Mouse (Mus musculus): Measurements from ENCODE around the gene Gsx2. TPM values are rescaled to one million over a fixed set of nuclear protein-coding genes. Genes with fewer than 3 reads are reported as not detected.

The Gsx2 gene
- total and polyA plus RNA-seq, 3 experiments: not detected

DNA sequence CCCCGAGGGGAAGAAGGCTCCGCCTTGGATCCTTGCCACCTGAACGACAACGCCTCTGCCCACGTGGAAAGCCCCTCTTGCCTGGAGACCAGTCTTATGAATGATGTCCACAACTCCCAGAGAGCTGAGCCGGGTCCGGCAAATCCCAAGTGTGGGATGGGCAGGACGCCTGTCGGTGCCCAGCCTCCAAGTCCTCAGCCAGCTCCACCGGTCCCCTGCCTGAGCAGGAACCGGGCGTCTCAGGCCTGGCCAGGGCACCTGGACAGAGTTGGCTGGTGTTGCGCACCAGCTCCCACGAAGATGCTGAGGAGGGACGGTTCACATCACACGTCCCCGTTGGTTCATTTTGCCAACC lies 10.1 kb downstream of the Gsx2 start:
- TF ChIP-seq CTCF (IDR thresholded peaks at IDR 0.05): no peak
- no peak for TF ChIP-seq EP300 (IDR thresholded peaks at IDR 0.05; ENCODE audit: insufficient read depth, low read depth, low read length)
- TF ChIP-seq POLR2A (IDR thresholded peaks at IDR 0.05; ENCODE audit: insufficient read depth, low read depth, low read length): no peak
- Histone ChIP-seq H3K27me3 (ENCODE audit: control insufficient read depth, insufficient read depth, low read length) (peaks cover 29% of the 10 kb centered on the region), H3K36me3 (ENCODE audit: control insufficient read depth, insufficient read depth, low read length) (no peaks in the 10 kb centered on the region), H3K4me1 (ENCODE audit: control insufficient read depth, insufficient read depth, low read length) (peaks cover 4% of the 10 kb centered on the region), H3K79me2 (replicated peaks; ENCODE audit: control insufficient read depth, insufficient read depth, low read length) (no peaks in the 10 kb centered on the region), H3K9ac (ENCODE audit: low read depth, low read length) (no peak overlapping the region), H3K4me3 (no peak overlapping the region), H3K27ac (no peak overlapping the region)
- intact Hi-C loops (cut with DNase I): no loop called here
- DNase-seq: no peak
- 13% methylated on average over 17 of the region's 17 CpGs for WGBS

DNA sequence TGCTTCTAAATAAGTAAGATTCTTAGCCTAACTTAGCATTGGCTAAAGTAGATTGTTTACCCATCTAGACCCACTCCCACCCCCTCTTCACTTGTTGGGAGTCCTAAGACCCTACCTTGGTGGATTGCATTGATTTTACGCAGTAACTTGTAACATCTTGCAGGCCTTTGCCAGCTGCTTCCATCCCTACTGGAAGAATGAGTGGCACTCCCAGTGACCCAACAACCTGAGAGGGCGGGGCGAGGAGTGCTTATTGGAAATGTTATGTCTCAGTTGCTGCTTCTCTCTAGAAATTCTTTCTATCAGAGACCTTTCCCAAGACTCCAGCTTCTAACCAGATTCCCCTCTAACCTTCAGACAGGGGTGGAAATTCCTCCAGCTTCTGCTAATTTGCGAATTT lies 10.5 kb downstream of the Gsx2 start:
- intact Hi-C loops (cut with DNase I): no loop called here
- Histone ChIP-seq H3K79me2 (replicated peaks; ENCODE audit: control insufficient read depth, insufficient read depth, low read length) (no peaks in the 10 kb centered on the region), H3K27me3 (ENCODE audit: control insufficient read depth, insufficient read depth, low read length) (peaks cover 27% of the 10 kb centered on the region), H3K36me3 (ENCODE audit: control insufficient read depth, insufficient read depth, low read length) (no peaks in the 10 kb centered on the region), H3K4me3 (no peak overlapping the region), H3K9ac (ENCODE audit: low read depth, low read length) (no peak overlapping the region), H3K4me1 (ENCODE audit: control insufficient read depth, insufficient read depth, low read length) (peaks cover 4% of the 10 kb centered on the region), H3K27ac (no peak overlapping the region)
- WGBS: 50% methylated on average over 4 of the region's 4 CpGs
- TF ChIP-seq CTCF (IDR thresholded peaks at IDR 0.05) (no peak), POLR2A (IDR thresholded peaks at IDR 0.05; ENCODE audit: insufficient read depth, low read depth, low read length) (no peak), EP300 (IDR thresholded peaks at IDR 0.05; ENCODE audit: insufficient read depth, low read depth, low read length) (no peak)
- no peak for DNase-seq

GRCm38 (mm10) chr5:75106511-75106910 lies 31.1 kb downstream of the Gsx2 start:
- intact Hi-C loops (cut with DNase I): no loop called here
- Histone ChIP-seq H3K9ac (ENCODE audit: low read depth, low read length) (no peak overlapping the region), H3K36me3 (ENCODE audit: control insufficient read depth, insufficient read depth, low read length) (no peaks in the 10 kb centered on the region), H3K4me1 (ENCODE audit: control insufficient read depth, insufficient read depth, low read length) (no peaks in the 10 kb centered on the region), H3K27ac (no peak overlapping the region), H3K27me3 (ENCODE audit: control insufficient read depth, insufficient read depth, low read length) (no peaks in the 10 kb centered on the region), H3K4me3 (no peak overlapping the region), H3K79me2 (replicated peaks; ENCODE audit: control insufficient read depth, insufficient read depth, low read length) (no peaks in the 10 kb centered on the region)
- WGBS: 84% methylated on average over 3 of the region's 3 CpGs
- DNase-seq: no peak
- TF ChIP-seq EP300 (IDR thresholded peaks at IDR 0.05; ENCODE audit: insufficient read depth, low read depth, low read length) (no peak), POLR2A (IDR thresholded peaks at IDR 0.05; ENCODE audit: insufficient read depth, low read depth, low read length) (no peak), CTCF (IDR thresholded peaks at IDR 0.05) (no peak)

DNA sequence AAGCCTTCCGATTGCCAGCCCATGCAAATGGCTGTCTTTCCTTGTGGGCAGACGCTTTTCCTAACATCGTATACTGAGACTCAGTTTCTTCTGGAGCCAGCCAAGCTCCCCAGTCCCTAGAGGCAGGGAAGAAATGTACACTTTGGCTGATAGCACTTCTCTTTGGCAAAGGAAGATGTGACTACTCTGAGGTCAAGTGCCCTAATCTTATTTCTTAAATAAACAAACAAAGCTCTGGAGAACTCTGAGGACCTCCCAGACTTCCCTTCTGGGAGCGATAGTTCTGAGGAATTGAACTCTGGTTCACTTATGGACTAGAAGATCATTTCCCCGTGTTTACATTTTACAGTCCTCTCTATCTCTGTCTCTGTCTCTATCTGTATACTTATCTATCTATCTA lies 34.0 kb downstream of the Gsx2 start:
- DNase-seq: no peak
- Histone ChIP-seq H3K4me1 (ENCODE audit: control insufficient read depth, insufficient read depth, low read length) (no peaks in the 10 kb centered on the region), H3K4me3 (no peak overlapping the region), H3K9ac (ENCODE audit: low read depth, low read length) (no peak overlapping the region), H3K27ac (no peak overlapping the region), H3K27me3 (ENCODE audit: control insufficient read depth, insufficient read depth, low read length) (no peaks in the 10 kb centered on the region), H3K36me3 (ENCODE audit: control insufficient read depth, insufficient read depth, low read length) (no peaks in the 10 kb centered on the region), H3K79me2 (replicated peaks; ENCODE audit: control insufficient read depth, insufficient read depth, low read length) (no peaks in the 10 kb centered on the region)
- TF ChIP-seq CTCF (IDR thresholded peaks at IDR 0.05) (no peak), POLR2A (IDR thresholded peaks at IDR 0.05; ENCODE audit: insufficient read depth, low read depth, low read length) (no peak), EP300 (IDR thresholded peaks at IDR 0.05; ENCODE audit: insufficient read depth, low read depth, low read length) (no peak)
- intact Hi-C loops (cut with DNase I): no loop called here
- WGBS: 25% methylated on average over 5 of the region's 5 CpGs

- no peak overlapping the region for H3K9ac ChIP-seq (ENCODE audit: low read depth, low read length)
- TF ChIP-seq CTCF (IDR thresholded peaks at IDR 0.05): no peak
- no peak for TF ChIP-seq EP300 (IDR thresholded peaks at IDR 0.05; ENCODE audit: insufficient read depth, low read depth, low read length)
- TF ChIP-seq POLR2A (IDR thresholded peaks at IDR 0.05; ENCODE audit: insufficient read depth, low read depth, low read length): no peak
- H3K27me3 ChIP-seq (ENCODE audit: control insufficient read depth, insufficient read depth, low read length): no peaks in the 10 kb centered on the region; the same call in 1 of the 2 replicates
- no peaks in the 10 kb centered on the region for H3K4me1 ChIP-seq (ENCODE audit: control insufficient read depth, insufficient read depth, low read length)
- intact Hi-C loops (cut with DNase I): no loop called here
- H3K79me2 ChIP-seq (replicated peaks; ENCODE audit: control insufficient read depth, insufficient read depth, low read length): no peaks in the 10 kb centered on the region
- no peak for DNase-seq
- no peak overlapping the region for H3K27ac ChIP-seq
- 80% methylated on average over 5 of the region's 5 CpGs for WGBS
- no peak overlapping the region for H3K4me3 ChIP-seq
- no peaks in the 10 kb centered on the region for H3K36me3 ChIP-seq (ENCODE audit: control insufficient read depth, insufficient read depth, low read length)
Measured at GRCm38 (mm10) chr5:75111781-75112180, 36.4 kb downstream of the Gsx2 start.

DNA sequence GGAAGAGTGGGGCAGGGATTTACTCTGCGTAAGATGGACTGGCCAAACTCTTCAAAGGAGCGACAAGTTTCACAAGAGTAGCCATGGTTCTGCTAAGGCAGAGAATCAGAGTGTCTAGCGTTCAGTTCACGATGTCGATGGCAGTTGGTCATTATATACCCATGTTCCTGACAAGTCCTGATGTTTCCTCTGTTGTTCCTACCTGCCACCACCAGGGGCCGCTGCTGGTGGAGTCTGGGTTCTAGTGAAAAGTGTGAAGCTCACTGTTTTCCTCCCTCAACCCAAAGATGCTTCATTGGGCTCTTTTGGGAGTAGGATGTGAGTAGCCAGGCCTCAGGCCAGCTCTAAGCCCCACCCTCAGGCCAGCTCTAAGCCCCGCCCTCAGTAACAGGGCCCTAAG lies 43.4 kb downstream of the Gsx2 start:
- 65% methylated on average over 7 of the region's 7 CpGs for WGBS
- no peak for DNase-seq

More for the DNA sequence above, 43.4 kb downstream of the Gsx2 start:
- TF ChIP-seq CTCF (IDR thresholded peaks at IDR 0.05): peak; percentile 53
- no peak for TF ChIP-seq POLR2A (IDR thresholded peaks at IDR 0.05; ENCODE audit: insufficient read depth, low read depth, low read length)
- intact Hi-C loops (cut with DNase I): no loop called here
- no peak overlapping the region for H3K9ac ChIP-seq (ENCODE audit: low read depth, low read length)
- H3K4me1 ChIP-seq (ENCODE audit: control insufficient read depth, insufficient read depth, low read length): peaks cover 2% of the 10 kb centered on the region
- no peak overlapping the region for H3K27ac ChIP-seq
- H3K36me3 ChIP-seq (ENCODE audit: control insufficient read depth, insufficient read depth, low read length): no peaks in the 10 kb centered on the region
- H3K79me2 ChIP-seq (replicated peaks; ENCODE audit: control insufficient read depth, insufficient read depth, low read length): no peaks in the 10 kb centered on the region
- H3K4me3 ChIP-seq: no peak overlapping the region
- no peaks in the 10 kb centered on the region; the same call in 1 of the 2 replicates for H3K27me3 ChIP-seq (ENCODE audit: control insufficient read depth, insufficient read depth, low read length)
